Mouse (Mus musculus): ENCODE data around the gene Pim3. TPM values are rescaled to one million over a fixed set of nuclear protein-coding genes. Genes with fewer than 3 reads are reported as not detected.

Pim3 gene
- polyA plus RNA-seq, 1 experiment from 2014 or later = 53.8 TPM

GRCm38 (mm10) chr15:88854119-88854968 is 7.6 kb upstream of the Pim3 start:
- Histone ChIP-seq H3K36me3 (no peaks in the 10 kb centered on the region), H3K9me3 (no peaks in the 10 kb centered on the region), H3K9ac (no peak overlapping the region), H3K4me1 (replicated peaks) (peaks cover 38% of the 10 kb centered on the region), H3K4me2 (replicated peaks) (no peak overlapping the region), H3K27me3 (replicated peaks) (no peaks in the 10 kb centered on the region), H3K4me3 (replicated peaks) (no peak overlapping the region), H3K27ac (0 out of 2 replicates have a peak overlapping the region, but pooled peaks have one; percentile 27)
- ATAC-seq = no peak
- WGBS = 41% methylated on average over 6 of the region's 6 CpGs

- ATAC-seq = no peak
- H3K4me1 ChIP-seq (replicated peaks) = peaks cover 36% of the 10 kb centered on the region
- H3K27ac ChIP-seq = 0 out of 2 replicates have a peak overlapping the region, but pooled peaks have one; percentile 27
- H3K4me3 ChIP-seq (replicated peaks) = no peak overlapping the region
- no peaks in the 10 kb centered on the region for H3K9me3 ChIP-seq
- H3K36me3 ChIP-seq = no peaks in the 10 kb centered on the region
- no peaks in the 10 kb centered on the region for H3K27me3 ChIP-seq (replicated peaks)
- no peak overlapping the region for H3K9ac ChIP-seq
- 67% methylated on average over 14 of the region's 15 CpGs for WGBS
- H3K4me2 ChIP-seq (replicated peaks) = no peak overlapping the region
These were observed 6.8 kb upstream of the Pim3 start for GRCm38 (mm10) chr15:88854969-88855830.

- 79% methylated on average over 6 of the region's 6 CpGs for whole genome bisulfite sequencing
- H3K4me1 ChIP-seq (replicated peaks) = peaks cover 29% of the 10 kb centered on the region
- H3K27ac ChIP-seq = no peak overlapping the region
- no peak overlapping the region for H3K4me3 ChIP-seq (replicated peaks)
- H3K9me3 ChIP-seq = no peaks in the 10 kb centered on the region
- H3K27me3 ChIP-seq (replicated peaks) = no peaks in the 10 kb centered on the region
- H3K9ac ChIP-seq = no peak overlapping the region
- no peaks in the 10 kb centered on the region for H3K36me3 ChIP-seq
- no peak overlapping the region for H3K4me2 ChIP-seq (replicated peaks)
- ATAC-seq = no peak
These were observed 6.0 kb upstream of the Pim3 start for GRCm38 (mm10) chr15:88855896-88856417.

GRCm38 (mm10) chr15:88856613-88857012 is 5.4 kb upstream of the Pim3 start:
- WGBS = 82% methylated on average over 5 of the region's 5 CpGs
- H3K4me2 ChIP-seq (replicated peaks) = no peak overlapping the region
- no peak for ATAC-seq
- H3K9ac ChIP-seq = no peak overlapping the region
- H3K4me1 ChIP-seq (replicated peaks) = peaks cover 28% of the 10 kb centered on the region
- no peaks in the 10 kb centered on the region for H3K9me3 ChIP-seq
- H3K27ac ChIP-seq = no peak overlapping the region
- no peak overlapping the region for H3K4me3 ChIP-seq (replicated peaks)
- no peaks in the 10 kb centered on the region for H3K36me3 ChIP-seq
- H3K27me3 ChIP-seq (replicated peaks) = no peaks in the 10 kb centered on the region

GRCm38 (mm10) chr15:88857361-88857760 is 4.6 kb upstream of the Pim3 start:
- Histone ChIP-seq H3K4me3 (replicated peaks) (no peak overlapping the region), H3K27me3 (replicated peaks) (no peaks in the 10 kb centered on the region), H3K9ac (no peak overlapping the region), H3K4me1 (replicated peaks) (peaks cover 22% of the 10 kb centered on the region), H3K36me3 (no peaks in the 10 kb centered on the region), H3K9me3 (no peaks in the 10 kb centered on the region), H3K27ac (no peak overlapping the region), H3K4me2 (replicated peaks) (no peak overlapping the region)
- no peak for ATAC-seq
- WGBS = 91% methylated on average over 7 of the region's 7 CpGs

- H3K9ac ChIP-seq = no peak overlapping the region
- H3K27ac ChIP-seq = no peak overlapping the region
- H3K4me1 ChIP-seq (replicated peaks) = peaks cover 21% of the 10 kb centered on the region
- ATAC-seq = no peak
- no peak overlapping the region for H3K4me2 ChIP-seq (replicated peaks)
- H3K27me3 ChIP-seq (replicated peaks) = no peaks in the 10 kb centered on the region
- no peak overlapping the region for H3K4me3 ChIP-seq (replicated peaks)
- no peaks in the 10 kb centered on the region for H3K9me3 ChIP-seq
- WGBS = 86% methylated on average over 3 of the region's 3 CpGs
- H3K36me3 ChIP-seq = no peaks in the 10 kb centered on the region
These were observed 3.8 kb upstream of the Pim3 start for GRCm38 (mm10) chr15:88858141-88858541.

- Histone ChIP-seq H3K27me3 (replicated peaks) (no peaks in the 10 kb centered on the region), H3K4me1 (replicated peaks) (peaks cover 21% of the 10 kb centered on the region), H3K36me3 (no peaks in the 10 kb centered on the region), H3K27ac (no peak overlapping the region), H3K4me2 (replicated peaks) (no peak overlapping the region), H3K9me3 (no peaks in the 10 kb centered on the region), H3K9ac (no peak overlapping the region), H3K4me3 (replicated peaks) (no peak overlapping the region)
- no peak for ATAC-seq
- WGBS = 73% methylated on average over 2 of the region's 2 CpGs
These were observed 3.3 kb upstream of the Pim3 start for GRCm38 (mm10) chr15:88858707-88859106.

- Histone ChIP-seq H3K9ac (no peak overlapping the region), H3K27ac (no peak overlapping the region), H3K36me3 (no peaks in the 10 kb centered on the region), H3K4me3 (replicated peaks) (no peak overlapping the region), H3K9me3 (no peaks in the 10 kb centered on the region), H3K27me3 (replicated peaks) (no peaks in the 10 kb centered on the region), H3K4me2 (replicated peaks) (no peak overlapping the region), H3K4me1 (replicated peaks) (peaks cover 20% of the 10 kb centered on the region)
- 69% methylated on average over 8 of the region's 8 CpGs for WGBS
- ATAC-seq = no peak
These were observed 2.6 kb upstream of the Pim3 start for GRCm38 (mm10) chr15:88859206-88859970.

GRCm38 (mm10) chr15:88860781-88861180 is 1.2 kb upstream of the Pim3 start:
- WGBS = 92% methylated on average over 3 of the region's 3 CpGs
- no peak overlapping the region for H3K4me2 ChIP-seq (replicated peaks)
- no peaks in the 10 kb centered on the region for H3K9me3 ChIP-seq
- H3K27me3 ChIP-seq (replicated peaks) = no peaks in the 10 kb centered on the region
- H3K4me3 ChIP-seq (replicated peaks) = no peak overlapping the region
- peaks cover 19% of the 10 kb centered on the region for H3K4me1 ChIP-seq (replicated peaks)
- no peak overlapping the region for H3K9ac ChIP-seq
- H3K27ac ChIP-seq = no peak overlapping the region
- H3K36me3 ChIP-seq = peaks cover 11% of the 10 kb centered on the region
- ATAC-seq = no peak

GRCm38 (mm10) chr15:88862881-88863694 is 1.1 kb downstream of the Pim3 start:
- under 1% methylated on average over 98 of the region's 98 CpGs for WGBS
- Histone ChIP-seq H3K27me3 (replicated peaks) (no peaks in the 10 kb centered on the region), H3K9ac (peak overlapping the region; percentile 93), H3K4me2 (replicated peaks) (peak overlapping the region; percentile 91), H3K27ac (peak overlapping the region; percentile 98), H3K4me3 (replicated peaks) (peak overlapping the region; percentile 92), H3K36me3 (peaks cover 11% of the 10 kb centered on the region), H3K4me1 (replicated peaks) (peaks cover 41% of the 10 kb centered on the region), H3K9me3 (no peaks in the 10 kb centered on the region)
- peak; percentile 4; the same call in 1 of the 2 replicates for ATAC-seq

- peak; percentile 79 for ATAC-seq
- no peaks in the 10 kb centered on the region for H3K27me3 ChIP-seq (replicated peaks)
- H3K36me3 ChIP-seq = peaks cover 11% of the 10 kb centered on the region
- peak overlapping the region; percentile 91 for H3K4me2 ChIP-seq (replicated peaks)
- 1% methylated on average over 19 of the region's 39 CpGs for WGBS
- peaks cover 44% of the 10 kb centered on the region for H3K4me1 ChIP-seq (replicated peaks)
- H3K9me3 ChIP-seq = no peaks in the 10 kb centered on the region
- H3K4me3 ChIP-seq (replicated peaks) = peak overlapping the region; percentile 92
- peak overlapping the region; percentile 98 for H3K27ac ChIP-seq
- H3K9ac ChIP-seq = peak overlapping the region; percentile 93
These were observed 1.8 kb downstream of the Pim3 start for GRCm38 (mm10) chr15:88863695-88864231.
